Mouse (Mus musculus) lung, embryonic 14.5 days (tissue): Measurements from ENCODE around the gene Bbs1. TPM values are rescaled to one million over a fixed set of nuclear protein-coding genes. Genes with fewer than 3 reads are reported as not detected.

Experiments
- ATAC-seq: fragments of 200-750 bp; cut with Nextera tagmentation; 2 replicates; pipeline ENCODE4 v1.8.0; 2017; ENCODE audit warnings: mild to moderate bottlenecking, moderate TSS enrichment, moderate library complexity; ENCODE audit not compliant: insufficient read depth
- DNase-seq: peaks from one replicate; pipeline ENCODE4 v3.0.0-alpha.2; 2015
- H3K27ac ChIP-seq: fragments of 300-500 bp; sonication (generic); 2 replicates; pipeline ENCODE4 v1.5.1; 2014; ENCODE audit warnings: low read depth, mild to moderate bottlenecking, moderate library complexity
- H3K27me3 ChIP-seq: fragments of 300-500 bp; sonication (generic); 2 replicates; pipeline ENCODE4 v1.6.1; 2014; ENCODE audit warnings: low read length, control low read depth; ENCODE audit not compliant: insufficient read depth
- H3K36me3 ChIP-seq: fragments of 300-500 bp; sonication (generic); 2 replicates; pipeline ENCODE4 v1.6.1; 2014; ENCODE audit warnings: control low read depth; ENCODE audit not compliant: insufficient read depth
- H3K4me1 ChIP-seq: fragments of 300-500 bp; sonication (generic); 2 replicates; pipeline ENCODE4 v1.6.1; 2014; ENCODE audit warnings: antibody characterized with exemption, control low read depth; ENCODE audit not compliant: insufficient read depth
- H3K4me2 ChIP-seq: fragments of 300-500 bp; sonication (generic); 2 replicates; pipeline ENCODE4 v1.6.1; 2014; ENCODE audit warnings: mild to moderate bottlenecking
- H3K4me3 ChIP-seq: fragments of 300-500 bp; sonication (generic); 2 replicates; pipeline ENCODE4 v1.5.1; 2014; ENCODE audit warnings: low read depth, low read length
- H3K9ac ChIP-seq: fragments of 300-500 bp; sonication (generic); 2 replicates; pipeline ENCODE4 v1.6.1; 2014
- H3K9me3 ChIP-seq: fragments of 300-500 bp; sonication (generic); 2 replicates; pipeline ENCODE4 v1.6.1; 2016; ENCODE audit warnings: low read depth, low read length, control low read depth
- CTCF ChIP-seq: IDR thresholded peaks from 2 replicates; pipeline ENCODE4 v1.5.1; 2016; ENCODE audit warnings: antibody characterized with exemption, low read depth
- WGBS: fragments of 180-500 bp; shearing (Covaris S2); extraction: QIAGEN DNeasy Blood & Tissue Kit; methylation state at CpG from one replicate; pipeline ENCODE4 v1.1.7; 2014; 5-methylcytosine and 5-hydroxymethylcytosine counted together
- polyA plus RNA-seq: library from polyadenylated mRNA; unstranded; fragments of >200 nt; fragmentation: Nextera tagmentation; extraction: Ambion mirVana; gene quantifications from 2 replicates; pipeline ENCODE4 v1.2.1, GENCODE M21; 2014

Gene Bbs1
- polyA plus RNA-seq, 1 experiment from 2014 or later: 8.0 TPM

- no peak for ATAC-seq
- Histone ChIP-seq H3K4me1 (0 out of 2 replicates have a peak, but pooled peaks cover 5% of the 10 kb centered on the region), H3K9me3 (no peaks in the 10 kb centered on the region), H3K4me3 (no peak overlapping the region), H3K36me3 (peaks cover 69% of the 10 kb centered on the region), H3K27me3 (no peaks in the 10 kb centered on the region), H3K4me2 (no peak overlapping the region), H3K9ac (no peak overlapping the region), H3K27ac (no peak overlapping the region)
- TF ChIP-seq CTCF: no peak
- DNase-seq: no peak
- 89% methylated on average over 7 of the region's 7 CpGs for WGBS
These were observed 2.9 kb upstream of the Bbs1 start for GRCm38 (mm10) chr19:4909376-4909775.

GRCm38 (mm10) chr19:4908107-4908506 lies 1.7 kb upstream of the Bbs1 start:
- no peaks in the 10 kb centered on the region for H3K27me3 ChIP-seq
- peak; percentile 40 for DNase-seq
- H3K4me1 ChIP-seq: 0 out of 2 replicates have a peak, but pooled peaks cover 5% of the 10 kb centered on the region
- TF ChIP-seq CTCF: peak; percentile 65
- H3K4me3 ChIP-seq: no peak overlapping the region
- peaks cover 57% of the 10 kb centered on the region for H3K36me3 ChIP-seq
- no peak overlapping the region for H3K27ac ChIP-seq
- ATAC-seq: no peak
- H3K9ac ChIP-seq: no peak overlapping the region
- H3K4me2 ChIP-seq: no peak overlapping the region
- H3K9me3 ChIP-seq: no peaks in the 10 kb centered on the region
- 73% methylated on average over 4 of the region's 4 CpGs for whole genome bisulfite sequencing

GRCm38 (mm10) chr19:4899888-4900287 lies 6.5 kb downstream of the Bbs1 start:
- no peak overlapping the region for H3K4me2 ChIP-seq
- DNase-seq: no peak
- H3K36me3 ChIP-seq: 0 out of 2 replicates have a peak, but pooled peaks cover 3% of the 10 kb centered on the region
- no peak for ATAC-seq
- no peak overlapping the region for H3K27ac ChIP-seq
- H3K9ac ChIP-seq: no peak overlapping the region
- no peak overlapping the region for H3K4me3 ChIP-seq
- no peaks in the 10 kb centered on the region for H3K9me3 ChIP-seq
- 57% methylated on average over 3 of the region's 3 CpGs for WGBS
- H3K27me3 ChIP-seq: no peaks in the 10 kb centered on the region
- H3K4me1 ChIP-seq: no peaks in the 10 kb centered on the region
- no peak for TF ChIP-seq CTCF

- H3K36me3 ChIP-seq: 0 out of 2 replicates have a peak, but pooled peaks cover 3% of the 10 kb centered on the region
- no peak overlapping the region for H3K4me2 ChIP-seq
- no peak overlapping the region for H3K9ac ChIP-seq
- H3K4me3 ChIP-seq: no peak overlapping the region
- WGBS: 63% methylated on average over 9 of the region's 9 CpGs
- no peak overlapping the region for H3K27ac ChIP-seq
- DNase-seq (no peak), ATAC-seq (no peak)
- no peak for TF ChIP-seq CTCF
- no peaks in the 10 kb centered on the region for H3K27me3 ChIP-seq
- no peaks in the 10 kb centered on the region for H3K9me3 ChIP-seq
- H3K4me1 ChIP-seq: no peaks in the 10 kb centered on the region
These were observed 7.5 kb downstream of the Bbs1 start for GRCm38 (mm10) chr19:4898972-4899371.

GRCm38 (mm10) chr19:4896780-4897520 lies 9.5 kb downstream of the Bbs1 start:
- TF ChIP-seq CTCF: no peak
- Histone ChIP-seq H3K27me3 (no peaks in the 10 kb centered on the region), H3K4me3 (no peak overlapping the region), H3K9me3 (no peaks in the 10 kb centered on the region), H3K4me1 (no peaks in the 10 kb centered on the region), H3K27ac (no peak overlapping the region), H3K4me2 (no peak overlapping the region), H3K9ac (no peak overlapping the region), H3K36me3 (peaks cover 4% of the 10 kb centered on the region; the same call in 1 of the 2 replicates)
- WGBS: 56% methylated on average over 21 of the region's 21 CpGs
- no peak for ATAC-seq
- no peak for DNase-seq

GRCm38 (mm10) chr19:4891798-4892197 lies 14.6 kb downstream of the Bbs1 start:
- WGBS: 61% methylated on average over 3 of the region's 3 CpGs
- TF ChIP-seq CTCF: no peak
- ATAC-seq (no peak), DNase-seq (no peak)
- no peaks in the 10 kb centered on the region for H3K9me3 ChIP-seq
- no peak overlapping the region for H3K4me3 ChIP-seq
- no peak overlapping the region for H3K4me2 ChIP-seq
- H3K9ac ChIP-seq: no peak overlapping the region
- no peaks in the 10 kb centered on the region for H3K4me1 ChIP-seq
- peaks cover 4% of the 10 kb centered on the region; the same call in 1 of the 2 replicates for H3K36me3 ChIP-seq
- no peak overlapping the region for H3K27ac ChIP-seq
- H3K27me3 ChIP-seq: no peaks in the 10 kb centered on the region

GRCm38 (mm10) chr19:4889791-4890190 lies 16.6 kb downstream of the Bbs1 start:
- H3K9me3 ChIP-seq: no peaks in the 10 kb centered on the region
- H3K27me3 ChIP-seq: no peaks in the 10 kb centered on the region
- WGBS: 80% methylated on average over 10 of the region's 10 CpGs
- no peak for TF ChIP-seq CTCF
- H3K9ac ChIP-seq: no peak overlapping the region
- no peak overlapping the region for H3K27ac ChIP-seq
- ATAC-seq (no peak), DNase-seq (no peak)
- H3K4me3 ChIP-seq: no peak overlapping the region
- no peak overlapping the region for H3K4me2 ChIP-seq
- H3K36me3 ChIP-seq: peaks cover 4% of the 10 kb centered on the region; the same call in 1 of the 2 replicates
- H3K4me1 ChIP-seq: no peaks in the 10 kb centered on the region
